Mouse (Mus musculus) E14TG2a.4 (cell line): ENCODE measurements around the gene Rftn2.

ENCODE experiments used
- CTCF ChIP-seq: conservative IDR thresholded peaks from 2 replicates; pipeline ENCODE4 v1.5.1; 2014; ENCODE audit warnings: low read length
- NANOG ChIP-seq: IDR thresholded peaks from 2 replicates; pipeline ENCODE4 v1.6.1; 2014; ENCODE audit warnings: borderline replicate concordance, low read length, mixed read lengths

GRCm38 (mm10) chr1:55132308-55132707 lies 94.3 kb downstream of the Rftn2 start:
- no peak for TF ChIP-seq CTCF
- TF ChIP-seq NANOG: no peak
